Mouse (Mus musculus): ENCODE measurements around the gene Paip2b. TPM values are rescaled to one million over a fixed set of nuclear protein-coding genes. Genes with fewer than 3 reads are reported as not detected.

The Paip2b gene
- polyA plus RNA-seq, 2 experiments, result 18.2 to 36.3 TPM

DNA sequence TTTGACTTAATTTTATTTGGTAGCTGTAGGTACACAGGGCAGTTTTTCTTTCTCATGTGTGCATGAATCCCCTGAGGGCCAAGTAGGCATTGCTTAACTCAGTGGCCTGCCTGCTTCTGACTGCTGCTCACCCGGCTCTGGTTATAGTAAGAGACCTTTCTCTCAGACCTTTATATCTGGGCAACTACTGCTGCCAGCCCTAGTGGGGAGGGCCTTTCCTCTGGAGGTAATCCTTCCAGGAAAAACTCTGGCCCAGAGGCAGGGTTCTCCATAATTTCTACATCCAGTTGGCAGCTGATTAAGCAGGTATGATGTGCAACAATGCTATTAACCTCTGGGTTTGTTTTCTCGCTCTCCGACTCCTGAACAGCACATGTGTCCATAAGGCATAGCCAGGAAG is 28.7 kb downstream of the Paip2b start:
- no peak overlapping the region for H3K9ac ChIP-seq (ENCODE audit: low read depth, low read length, severe bottlenecking)
- H3K4me2 ChIP-seq (replicated peaks; ENCODE audit: low read depth, low read length, severe bottlenecking), result no peak overlapping the region
- H3K27ac ChIP-seq (replicated peaks; ENCODE audit: low read depth, low read length), result no peak overlapping the region
- H3K4me1 ChIP-seq (ENCODE audit: control insufficient read depth, insufficient read depth, low read length), result no peaks in the 10 kb centered on the region
- ATAC-seq (ENCODE audit: low FRiP score, low read depth), result no peak
- no peaks in the 10 kb centered on the region for H3K27me3 ChIP-seq (ENCODE audit: control insufficient read depth, insufficient read depth, low read length)
- DNase-seq (ENCODE audit: low spot score), result no peak
- H3K4me3 ChIP-seq (replicated peaks; ENCODE audit: low read length), result no peak overlapping the region
- H3K9me3 ChIP-seq (ENCODE audit: control insufficient read depth, low read length), result no peaks in the 10 kb centered on the region
- no peak for TF ChIP-seq POLR2A (IDR thresholded peaks at IDR 0.05; ENCODE audit: borderline replicate concordance, extremely low read depth, insufficient read depth, insufficient read length)
- WGBS, result 87% methylated on average over 3 of the region's 3 CpGs
- H3K36me3 ChIP-seq (ENCODE audit: control insufficient read depth, insufficient read depth, low read length), result peaks cover 54% of the 10 kb centered on the region

- Histone ChIP-seq H3K9ac (ENCODE audit: low read depth, low read length, severe bottlenecking) (no peak overlapping the region), H3K27me3 (ENCODE audit: control insufficient read depth, insufficient read depth, low read length) (no peaks in the 10 kb centered on the region), H3K36me3 (ENCODE audit: control insufficient read depth, insufficient read depth, low read length) (peaks cover 46% of the 10 kb centered on the region), H3K4me3 (replicated peaks; ENCODE audit: low read length) (no peak overlapping the region), H3K27ac (replicated peaks; ENCODE audit: low read depth, low read length) (no peak overlapping the region), H3K4me2 (replicated peaks; ENCODE audit: low read depth, low read length, severe bottlenecking) (no peak overlapping the region), H3K4me1 (ENCODE audit: control insufficient read depth, insufficient read depth, low read length) (no peaks in the 10 kb centered on the region), H3K9me3 (ENCODE audit: control insufficient read depth, low read length) (no peaks in the 10 kb centered on the region)
- WGBS, result 92% methylated on average over 5 of the region's 5 CpGs
- DNase-seq (ENCODE audit: low spot score) (no peak), ATAC-seq (ENCODE audit: low FRiP score, low read depth) (no peak)
- TF ChIP-seq POLR2A (IDR thresholded peaks at IDR 0.05; ENCODE audit: borderline replicate concordance, extremely low read depth, insufficient read depth, insufficient read length), result no peak
These were observed 29.5 kb downstream of the Paip2b start for GRCm38 (mm10) chr6:83802033-83802432.

GRCm38 (mm10) chr6:83796686-83797085 is 34.9 kb downstream of the Paip2b start:
- Histone ChIP-seq H3K4me1 (ENCODE audit: control insufficient read depth, insufficient read depth, low read length) (0 out of 2 replicates have a peak, but pooled peaks cover 5% of the 10 kb centered on the region), H3K9me3 (ENCODE audit: control insufficient read depth, low read length) (no peaks in the 10 kb centered on the region), H3K4me3 (replicated peaks; ENCODE audit: low read length) (no peak overlapping the region), H3K36me3 (ENCODE audit: control insufficient read depth, insufficient read depth, low read length) (peaks cover 20% of the 10 kb centered on the region), H3K27me3 (ENCODE audit: control insufficient read depth, insufficient read depth, low read length) (no peaks in the 10 kb centered on the region), H3K27ac (replicated peaks; ENCODE audit: low read depth, low read length) (no peak overlapping the region), H3K4me2 (replicated peaks; ENCODE audit: low read depth, low read length, severe bottlenecking) (no peak overlapping the region), H3K9ac (ENCODE audit: low read depth, low read length, severe bottlenecking) (no peak overlapping the region)
- no peak for ATAC-seq (ENCODE audit: low FRiP score, low read depth)
- WGBS, result 67% methylated on average over 3 of the region's 3 CpGs
- TF ChIP-seq POLR2A (IDR thresholded peaks at IDR 0.05; ENCODE audit: borderline replicate concordance, extremely low read depth, insufficient read depth, insufficient read length), result no peak
- no peak for DNase-seq (ENCODE audit: low spot score)

DNA sequence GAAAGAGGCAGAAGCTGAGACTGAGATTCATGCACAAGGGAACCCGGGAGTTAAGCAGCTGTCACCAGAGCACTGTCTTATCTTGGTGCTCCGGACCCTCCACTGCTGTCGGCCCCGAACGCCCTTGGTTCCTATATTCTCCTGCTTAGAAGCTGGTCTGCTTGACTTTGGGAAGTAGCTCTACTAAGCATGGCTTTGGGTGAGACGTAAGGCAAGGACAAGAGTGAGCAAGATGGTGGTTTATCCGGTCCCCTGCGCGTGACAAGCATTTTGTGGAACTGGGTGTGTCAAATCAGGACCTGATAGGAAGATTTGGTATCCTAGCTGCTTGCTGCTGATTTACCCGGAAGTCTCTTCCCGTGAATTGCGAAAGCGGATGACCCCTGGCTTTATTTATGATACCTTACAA is 36.0 kb downstream of the Paip2b start:
- Histone ChIP-seq H3K27me3 (ENCODE audit: control insufficient read depth, insufficient read depth, low read length) (no peaks in the 10 kb centered on the region), H3K4me1 (ENCODE audit: control insufficient read depth, insufficient read depth, low read length) (0 out of 2 replicates have a peak, but pooled peaks cover 5% of the 10 kb centered on the region), H3K4me2 (replicated peaks; ENCODE audit: low read depth, low read length, severe bottlenecking) (peak overlapping the region; percentile 77), H3K27ac (replicated peaks; ENCODE audit: low read depth, low read length) (peak overlapping the region; percentile 90), H3K9me3 (ENCODE audit: control insufficient read depth, low read length) (no peaks in the 10 kb centered on the region), H3K36me3 (ENCODE audit: control insufficient read depth, insufficient read depth, low read length) (peaks cover 10% of the 10 kb centered on the region), H3K4me3 (replicated peaks; ENCODE audit: low read length) (peak overlapping the region; percentile 73), H3K9ac (ENCODE audit: low read depth, low read length, severe bottlenecking) (peak overlapping the region; percentile 74)
- TF ChIP-seq POLR2A (IDR thresholded peaks at IDR 0.05; ENCODE audit: borderline replicate concordance, extremely low read depth, insufficient read depth, insufficient read length), result no peak
- 0 out of 2 replicates have a peak, but pooled peaks have one; percentile 4 for ATAC-seq (ENCODE audit: low FRiP score, low read depth)
- WGBS, result 11% methylated on average over 13 of the region's 13 CpGs
- peak; percentile 41 for DNase-seq (ENCODE audit: low spot score)

DNA sequence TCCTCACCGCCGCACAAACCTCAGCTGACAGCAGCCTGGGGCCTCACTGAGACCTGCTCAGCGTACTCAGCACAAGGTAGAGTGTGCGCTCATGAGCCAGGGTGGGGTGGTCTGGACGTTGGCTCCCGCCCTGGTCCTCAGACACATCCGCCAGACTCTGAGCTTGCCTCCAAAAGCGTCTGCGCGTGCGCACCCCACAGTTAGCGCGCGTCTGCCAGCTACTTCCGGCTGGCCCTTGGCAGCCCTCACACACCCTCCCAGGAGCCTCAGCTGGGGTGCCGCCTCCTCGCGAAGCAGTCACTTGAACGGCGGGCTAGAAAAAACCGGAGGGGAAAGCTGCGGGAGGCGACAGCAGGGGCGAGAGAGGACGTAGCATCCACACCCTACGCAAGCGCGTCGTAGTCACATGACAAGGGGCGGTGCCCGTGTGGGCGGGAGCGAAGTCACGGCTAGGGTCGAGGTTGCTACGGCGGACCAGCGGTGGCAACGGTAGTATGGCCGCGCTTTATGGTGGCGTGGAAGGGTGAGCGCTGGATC is 36.7 kb downstream of the Paip2b start, which contains the start of gene Nagk:
TSS of gene Nagk (plus strand) at position 223 of the 537 bp plus-strand sequence.
- H3K4me3 ChIP-seq (replicated peaks; ENCODE audit: low read length), result peak within 1 kb of the TSS; percentile 73
- H3K27me3 ChIP-seq (ENCODE audit: control insufficient read depth, insufficient read depth, low read length), result no peaks in the 10 kb centered on the region
- DNase-seq (ENCODE audit: low spot score) (peak; percentile 91), ATAC-seq (ENCODE audit: low FRiP score, low read depth) (peak; percentile 95)
- no peaks in the 10 kb centered on the region for H3K9me3 ChIP-seq (ENCODE audit: control insufficient read depth, low read length)
- 0 out of 2 replicates have a peak, but pooled peaks cover 5% of the 10 kb centered on the region for H3K4me1 ChIP-seq (ENCODE audit: control insufficient read depth, insufficient read depth, low read length)
- H3K27ac ChIP-seq (replicated peaks; ENCODE audit: low read depth, low read length), result peak within 1 kb of the TSS; percentile 90
- WGBS, result 0% methylated on average over 38 of the region's 43 CpGs
- peaks cover 3% of the 10 kb centered on the region for H3K36me3 ChIP-seq (ENCODE audit: control insufficient read depth, insufficient read depth, low read length)
- H3K9ac ChIP-seq (ENCODE audit: low read depth, low read length, severe bottlenecking), result peak within 1 kb of the TSS; percentile 74
- peak within 1 kb of the TSS; percentile 77 for H3K4me2 ChIP-seq (replicated peaks; ENCODE audit: low read depth, low read length, severe bottlenecking)
- TF ChIP-seq POLR2A (IDR thresholded peaks at IDR 0.05; ENCODE audit: borderline replicate concordance, extremely low read depth, insufficient read depth, insufficient read length), result peak; percentile 81; the same call in 1 of the 2 replicates

Measured in limb, embryonic 14.5 days (tissue).